Mouse (Mus musculus) thymus, postnatal 10 days (tissue): ENCODE results near the gene Has1.
"Not testable (repeated sequence)": the region's sequence is repeated elsewhere in the genome, so short reads cannot be mapped to it uniquely, and the experiment has no call there.

Source experiments
- DNase-seq, 2 experiments: peaks; one replicate each; pipeline ENCODE4 v3.0.0; 2021; ENCODE audit warnings: low spot score in 2 of 2

Has1 gene

GRCm38 (mm10) chr17:17844606-17845005, 10.4 kb downstream of the Has1 start:
- DNase-seq, result not testable (repeated sequence)

- no peak for DNase-seq
Observed at GRCm38 (mm10) chr17:17843534-17844261, 11.3 kb downstream of the Has1 start.

- no peak for DNase-seq
Observed at GRCm38 (mm10) chr17:17840796-17841195, 14.2 kb downstream of the Has1 start.

GRCm38 (mm10) chr17:17839276-17839675, 15.7 kb downstream of the Has1 start:
- DNase-seq, result no peak

- peak; percentile 91 to 93 for DNase-seq
Observed at GRCm38 (mm10) chr17:17837919-17838701, 16.9 kb downstream of the Has1 start.

- peak in 1 of 2 experiments; percentile 14 for DNase-seq
Observed at GRCm38 (mm10) chr17:17837426-17837825, 17.6 kb downstream of the Has1 start.

GRCm38 (mm10) chr17:17836101-17836500, 18.9 kb downstream of the Has1 start:
- DNase-seq, result no peak

GRCm38 (mm10) chr17:17834896-17835295, 20.1 kb downstream of the Has1 start:
- DNase-seq, result no peak

- no peak for DNase-seq
Observed at GRCm38 (mm10) chr17:17830731-17831130, 24.3 kb downstream of the Has1 start.

GRCm38 (mm10) chr17:17829816-17830535, 25.0 kb downstream of the Has1 start:
- no peak for DNase-seq

GRCm38 (mm10) chr17:17829052-17829785, 25.8 kb downstream of the Has1 start:
- DNase-seq, result no peak

GRCm38 (mm10) chr17:17828191-17828981, 26.6 kb downstream of the Has1 start:
- no peak for DNase-seq

- DNase-seq, result no peak
Observed at GRCm38 (mm10) chr17:17827658-17828190, 27.3 kb downstream of the Has1 start.

GRCm38 (mm10) chr17:17826751-17827657, 28.0 kb downstream of the Has1 start, which contains the start of gene Spaca6:
TSS of gene Spaca6 (plus strand) at chr17:17827158.
- no peak for DNase-seq

GRCm38 (mm10) chr17:17825921-17826591, 28.9 kb downstream of the Has1 start:
- no peak for DNase-seq

- no peak for DNase-seq
Observed at GRCm38 (mm10) chr17:17823612-17824336, 31.2 kb downstream of the Has1 start.

- no peak for DNase-seq
Observed at GRCm38 (mm10) chr17:17795527-17795926, 59.5 kb downstream of the Has1 start.
